Mouse (Mus musculus) CH12.LX (cell line): Measurements from ENCODE around the gene Atp5l.

Source experiments
- CTCF ChIP-seq, 2 experiments: IDR thresholded peaks in 1 of 2; conservative IDR thresholded peaks in 1 of 2; 2 replicates each; pipeline ENCODE4 v1.5.1; 2011 to 2012; ENCODE audit warnings: low read depth in 2 of 2, low read length in 2 of 2, improper control_type of control experiment in 1 of 2, inconsistent platforms in 1 of 2, mild to moderate bottlenecking in 1 of 2, moderate library complexity in 1 of 2
- EP300 ChIP-seq: IDR thresholded peaks from 2 replicates; pipeline ENCODE4 v1.6.1; 2011; ENCODE audit warnings: low read length, improper control_type of control experiment
- MYC ChIP-seq: IDR thresholded peaks from 2 replicates; pipeline ENCODE4 v1.6.1; 2011; ENCODE audit warnings: low read depth, mild to moderate bottlenecking, improper control_type of control experiment, low read length
- NRF1 ChIP-seq: IDR thresholded peaks from 2 replicates; pipeline ENCODE4 v1.6.1; 2014; ENCODE audit warnings: low read depth, mild to moderate bottlenecking, inconsistent platforms, low read length, improper control_type of control experiment, moderate library complexity
- PAX5 ChIP-seq: IDR thresholded peaks from 2 replicates; pipeline ENCODE4 v1.6.1; 2012; ENCODE audit warnings: low read length, inconsistent platforms, mixed read lengths
- POLR2A ChIP-seq: IDR thresholded peaks from 2 replicates; pipeline ENCODE4 v1.6.1; 2011; ENCODE audit warnings: low read depth, mild to moderate bottlenecking, improper control_type of control experiment, low read length
- RCOR1 ChIP-seq: conservative IDR thresholded peaks from 2 replicates; pipeline ENCODE4 v1.6.1; 2012; ENCODE audit warnings: low read depth, mild to moderate bottlenecking, inconsistent platforms, low read length, improper control_type of control experiment
- SMC3 ChIP-seq: IDR thresholded peaks from 2 replicates; pipeline ENCODE4 v1.6.1; 2011; ENCODE audit warnings: low read depth, low read length, improper control_type of control experiment
- USF1 ChIP-seq: IDR thresholded peaks from 2 replicates; pipeline ENCODE4 v1.6.1; 2014; ENCODE audit warnings: low read depth, mild to moderate bottlenecking, inconsistent platforms, low read length, improper control_type of control experiment
- ZKSCAN1 ChIP-seq: IDR thresholded peaks from 2 replicates; pipeline ENCODE4 v1.6.1; 2012; ENCODE audit warnings: low read depth, inconsistent platforms, low read length, improper control_type of control experiment, borderline replicate concordance

GRCm38 (mm10) chr9:44941756-44942155 is 21.2 kb upstream of the Atp5l start:
- no peak for TF ChIP-seq NRF1
- TF ChIP-seq ZKSCAN1, result no peak
- TF ChIP-seq CTCF (conservative IDR thresholded peaks at IDR 0.05 in 1 of 2, IDR thresholded peaks at IDR 0.05 in 1 of 2; ENCODE audit: low read depth in 2 of 2, low read length in 2 of 2), result no peak
- TF ChIP-seq PAX5, result no peak
- no peak for TF ChIP-seq SMC3
- no peak for TF ChIP-seq MYC
- TF ChIP-seq USF1, result no peak
- TF ChIP-seq RCOR1, result no peak
- TF ChIP-seq POLR2A, result no peak
- no peak for TF ChIP-seq EP300
